Mouse (Mus musculus): ENCODE measurements at regions not wholly inside any gene's neighbourhood (a gene's known extent, or its start where the extent isn't known, plus 50 kb on each side); places are given as distances from the start of the nearest gene placed in this dataset.

DNA sequence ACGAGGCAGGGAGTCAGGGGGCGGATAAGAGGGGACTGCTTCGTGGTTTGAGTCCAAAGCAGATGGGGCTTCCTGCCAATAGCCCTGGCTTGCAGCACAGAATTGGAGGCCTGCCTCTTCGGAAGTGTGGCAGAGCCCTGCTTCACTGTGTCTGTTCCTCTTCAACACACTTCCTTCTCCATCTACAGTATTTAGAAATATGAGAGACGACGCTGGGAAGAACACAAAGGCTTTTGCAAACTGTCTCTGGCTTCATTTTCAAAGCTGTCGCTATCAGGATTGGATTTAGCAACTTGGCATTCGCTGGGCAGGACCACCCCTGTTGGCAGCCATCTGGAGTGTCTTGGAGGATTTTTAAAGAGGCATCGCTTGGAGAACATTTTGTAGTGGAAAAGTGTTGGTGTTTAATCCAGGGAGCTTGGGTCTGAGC lies 95.3 kb upstream of the Gm6657 start:
- DNase-seq = peak; percentile 26 to 32

DNA sequence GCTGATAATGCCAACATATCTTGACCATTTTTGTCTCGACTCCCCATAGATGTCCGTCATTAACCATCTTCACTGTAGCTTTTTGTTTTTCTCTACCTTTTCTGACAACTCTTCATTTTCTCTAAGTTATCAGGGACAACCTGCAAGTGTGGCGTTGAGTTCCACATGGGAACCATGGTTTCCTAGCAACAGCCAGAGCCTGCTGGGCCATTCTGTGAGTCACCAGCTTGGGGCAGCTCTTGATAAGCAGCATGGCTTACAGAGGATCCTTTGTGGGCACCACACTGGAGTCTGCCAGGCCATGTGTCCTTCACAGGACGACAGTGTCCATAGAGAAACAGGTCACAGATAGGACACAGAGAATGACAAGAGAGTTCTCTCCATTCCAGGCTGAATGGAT lies 94.3 kb upstream of the Gm6657 start:
- peak in 1 of 2 experiments; percentile 41 for DNase-seq

- no peak for DNase-seq
Measured at GRCm38 (mm10) chr12:78100756-78101155, 93.3 kb upstream of the Gm6657 start.

GRCm38 (mm10) chr12:78109931-78110330 lies 84.1 kb upstream of the Gm6657 start:
- no peak for DNase-seq

DNA sequence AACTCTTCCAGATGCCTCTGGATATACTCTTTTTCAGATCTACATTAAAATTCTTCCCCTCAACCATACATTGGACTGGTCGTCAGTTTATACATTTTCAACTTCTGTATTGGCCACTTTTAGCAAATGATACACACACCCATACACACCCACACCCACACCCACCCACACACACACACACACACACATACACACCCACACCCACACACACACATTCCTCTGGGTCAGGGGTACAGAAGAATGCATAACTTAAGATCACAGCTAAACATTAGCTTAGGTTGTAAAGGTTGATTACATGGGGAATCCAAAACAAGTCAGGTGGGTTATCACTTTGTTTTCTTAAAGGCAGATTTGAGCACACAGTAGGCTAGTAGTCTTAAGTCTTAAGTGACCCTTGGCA lies 75.9 kb upstream of the Gm6657 start:
- DNase-seq = no peak

- no peak for DNase-seq
Measured at GRCm38 (mm10) chr12:78119246-78119645, 74.8 kb upstream of the Gm6657 start.

GRCm38 (mm10) chr12:78119855-78120254 lies 74.2 kb upstream of the Gm6657 start:
- peak; percentile 36 to 42 for DNase-seq

GRCm38 (mm10) chr12:78129130-78129845 lies 64.8 kb upstream of the Gm6657 start:
- no peak for DNase-seq

DNA sequence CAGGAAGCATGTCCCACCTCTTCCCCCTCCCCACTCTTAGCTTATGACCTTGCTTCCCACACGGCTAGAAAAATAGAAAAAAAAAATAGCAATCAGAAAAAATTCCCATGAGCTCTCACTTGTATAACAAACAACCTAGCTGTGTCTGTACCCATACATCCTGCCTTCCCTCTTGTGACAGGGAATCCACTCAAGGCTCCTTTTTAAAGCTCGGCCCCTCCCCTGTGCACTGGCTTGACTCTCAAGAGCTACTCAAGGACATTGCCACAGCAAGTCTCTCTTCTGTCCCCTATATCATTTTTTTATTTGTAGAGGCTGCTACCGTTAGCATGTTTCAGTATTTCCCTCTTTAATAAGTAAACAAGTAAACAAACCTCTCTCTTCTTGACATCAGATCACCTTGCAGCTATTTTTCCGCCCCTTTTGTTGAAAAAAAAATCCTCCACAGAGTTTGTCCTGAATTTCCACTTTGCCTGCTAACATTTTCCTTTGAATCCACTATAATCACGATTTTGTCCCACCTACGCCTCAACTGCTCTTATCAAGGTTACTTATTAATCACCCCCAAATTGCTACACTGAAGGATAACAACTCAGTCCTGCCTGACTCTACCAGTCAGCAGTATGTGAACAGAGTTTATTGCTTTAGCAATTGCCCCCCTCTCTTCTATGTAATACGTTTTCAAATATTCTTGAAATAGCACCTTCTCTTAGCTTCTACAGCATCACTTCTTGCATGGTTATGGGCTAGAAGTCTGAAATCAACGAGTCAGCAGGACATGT lies 61.8 kb upstream of the Gm6657 start:
- DNase-seq = no peak

- peak; percentile 32 to 43 for DNase-seq
Measured at GRCm38 (mm10) chr12:78133341-78133740, 60.7 kb upstream of the Gm6657 start.

- peak in 1 of 2 experiments; percentile 4 for DNase-seq
Measured at GRCm38 (mm10) chr12:78133984-78134383, 60.1 kb upstream of the Gm6657 start.

GRCm38 (mm10) chr12:78137196-78137595 lies 56.8 kb upstream of the Gm6657 start:
- DNase-seq = peak in 1 of 2 experiments; percentile 23

DNA sequence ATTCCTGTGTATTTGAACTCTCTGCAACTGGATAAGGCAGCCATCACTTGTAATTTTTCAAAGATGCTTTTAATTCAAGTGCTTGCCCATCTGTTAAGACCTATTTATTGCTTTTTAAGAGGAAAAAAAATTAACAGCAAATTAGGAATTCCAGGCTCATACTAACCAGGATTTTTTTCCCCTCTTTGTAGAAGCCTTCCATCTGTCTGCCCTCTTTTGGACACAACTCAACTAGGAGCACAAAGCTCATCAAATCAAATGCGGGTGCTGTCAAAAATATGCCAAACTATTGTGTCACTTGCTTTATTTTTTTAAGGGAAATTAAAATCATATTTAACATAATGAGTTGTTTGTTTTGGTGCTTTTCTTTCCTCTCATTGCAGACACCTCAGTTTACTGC lies 55.6 kb upstream of the Gm6657 start:
- no peak for DNase-seq

All from heart, adult 18-20 months (tissue).